Mouse (Mus musculus) heart, postnatal 14 days (tissue): Measurements from ENCODE around the gene Pim2. TPM values are rescaled to one million over a fixed set of nuclear protein-coding genes. Genes with fewer than 3 reads are reported as not detected.
"Not testable (repeated sequence)": the region's sequence is repeated elsewhere in the genome, so short reads cannot be mapped to it uniquely, and the experiment has no call there.

Experiments used
- DNase-seq, 2 experiments: peaks; one replicate each; pipeline ENCODE4 v3.0.0; 2021 to 2022
- intact Hi-C: fragments of 180-260 bp; cut with DNase I; formaldehyde crosslinking; loops from one replicate; pipeline ENCODE4 v1.15.1; 2025
- total RNA-seq, 2 experiments: library from RNA; stranded (reverse); gene quantifications; 2 replicates each; pipeline ENCODE4 v1.2.3; 2021

Gene Pim2
- total RNA-seq, 2 experiments from 2014 or later, result 2.5 to 3.5 TPM

DNA sequence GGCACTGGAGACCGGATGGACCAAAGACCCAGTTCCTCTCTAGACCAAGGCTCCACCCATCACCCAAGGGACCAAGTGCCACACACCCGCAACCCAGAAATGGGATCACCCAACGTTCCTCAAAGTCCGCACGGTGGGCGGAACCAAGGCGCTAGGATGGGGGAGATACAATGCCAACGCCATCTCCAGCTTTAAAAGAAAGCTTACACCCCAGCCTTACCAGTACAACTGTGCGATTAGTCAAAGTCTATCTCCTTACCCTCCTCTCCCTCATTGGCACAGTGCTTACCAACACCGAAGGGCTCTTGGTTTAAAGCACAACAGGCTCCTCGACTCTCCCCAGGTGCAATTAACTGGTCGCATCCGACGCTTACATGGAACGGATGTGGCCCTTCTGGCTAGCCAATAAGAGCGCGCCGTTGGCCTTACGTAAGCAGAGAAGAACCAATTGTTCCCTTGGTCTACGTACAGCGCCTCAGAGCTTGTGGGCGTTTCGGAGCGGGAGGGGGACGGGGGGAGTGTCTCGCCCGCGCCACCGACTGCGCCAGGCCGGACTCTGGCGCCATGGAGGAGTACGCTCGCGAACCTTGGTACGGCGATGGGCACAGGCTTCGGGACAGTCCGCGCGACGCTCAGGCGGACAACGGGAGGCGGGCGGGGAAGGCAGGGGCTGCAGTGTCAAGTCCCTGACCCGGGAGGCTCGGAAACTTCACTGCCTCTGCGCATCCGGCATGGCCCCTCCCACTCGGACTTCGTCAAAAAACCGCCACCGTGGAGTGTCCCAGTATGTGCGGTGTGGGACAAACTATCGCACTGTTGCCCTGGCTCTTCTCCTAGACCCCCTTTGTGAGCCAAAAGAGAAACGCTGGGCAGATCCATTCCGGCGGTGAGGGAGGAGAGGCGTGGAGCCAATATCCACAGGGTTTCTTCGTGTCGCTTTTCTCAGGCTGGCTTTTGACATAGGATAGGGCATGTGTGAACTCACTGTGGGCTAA, 21.1 kb downstream of the Pim2 start, which contains the start of the genes Pqbp1 and Timm17b:
TSS of gene Pqbp1 (minus strand) at position 390 of the 995 bp plus-strand sequence.
TSS of gene Timm17b (plus strand) at position 478 of the 995 bp plus-strand sequence.
- intact Hi-C loops, result no loop called here
- DNase-seq, result peak; percentile 83

DNA sequence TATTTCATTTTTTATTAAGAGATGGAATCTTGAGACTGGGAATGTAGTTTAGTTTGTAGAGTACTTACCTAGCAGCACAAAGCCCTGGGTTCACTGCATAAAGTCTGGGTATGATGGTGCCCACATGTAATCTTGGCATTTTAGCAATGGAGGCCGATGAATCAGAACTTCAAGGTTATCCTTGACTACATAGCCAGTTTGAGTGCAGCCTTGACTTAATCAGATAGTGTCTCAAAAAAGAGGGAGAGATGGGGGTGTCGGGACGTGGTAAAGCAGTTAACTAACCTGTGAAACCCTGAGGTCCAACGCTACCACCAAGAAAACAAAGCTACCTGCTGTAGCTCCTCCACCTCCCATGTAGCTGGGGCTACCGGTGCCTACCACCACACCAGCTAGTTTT, 26.4 kb downstream of the Pim2 start:
- intact Hi-C loops, result loop anchor here (5.0 kb wide), 1 partner anchor 43 kb away; the partner anchor contains the start of gene Hdac6
- no peak for DNase-seq

DNA sequence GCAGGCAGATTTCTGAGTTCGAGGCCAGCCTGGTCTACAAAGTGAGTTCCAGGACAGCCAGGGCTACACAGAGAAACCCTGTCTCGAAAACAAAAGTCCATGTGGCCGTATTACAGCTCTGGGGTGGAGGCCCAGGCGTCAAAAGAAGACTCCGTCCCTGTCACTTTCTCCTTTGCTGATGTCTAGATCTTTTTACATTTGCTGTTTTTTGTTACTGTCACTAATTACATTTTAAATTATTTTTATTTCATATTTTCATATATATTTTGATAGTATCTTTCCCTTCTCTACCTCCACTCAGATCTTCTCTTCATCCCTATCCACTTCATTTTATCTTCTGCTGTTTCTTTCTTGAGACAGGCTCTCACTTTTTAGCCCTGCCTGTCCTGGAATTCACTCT, 29.7 kb downstream of the Pim2 start, which contains the start of gene Gm10491:
TSS of gene Gm10491 (minus strand) at position 101 of the 400 bp plus-strand sequence.
- no peak for DNase-seq
- intact Hi-C loops, result no loop called here

DNA sequence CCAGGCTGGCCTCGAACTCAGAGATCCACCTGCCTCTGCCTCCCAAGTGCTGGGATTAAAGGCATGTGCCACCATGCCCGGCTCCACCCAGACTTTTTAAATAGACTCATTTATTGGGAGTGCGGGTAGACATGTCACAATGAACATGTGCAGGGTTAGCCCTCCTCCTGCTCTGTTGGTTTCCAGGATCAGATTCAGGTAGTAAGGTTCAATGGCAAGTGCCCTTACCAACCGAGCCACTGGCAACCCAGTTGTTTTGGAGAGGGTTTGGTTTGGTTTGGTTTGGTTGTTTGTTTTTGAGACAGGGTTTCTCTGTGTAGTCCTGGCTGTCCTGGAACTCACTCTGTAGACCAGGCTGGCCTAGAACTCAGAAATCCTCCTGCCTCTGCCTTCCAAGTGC, 31.2 kb downstream of the Pim2 start, which contains the start of gene Gm10490:
TSS of gene Gm10490 (plus strand) at position 301 of the 400 bp plus-strand sequence.
- DNase-seq, intact Hi-C loops: not testable (repeated sequence)

DNA sequence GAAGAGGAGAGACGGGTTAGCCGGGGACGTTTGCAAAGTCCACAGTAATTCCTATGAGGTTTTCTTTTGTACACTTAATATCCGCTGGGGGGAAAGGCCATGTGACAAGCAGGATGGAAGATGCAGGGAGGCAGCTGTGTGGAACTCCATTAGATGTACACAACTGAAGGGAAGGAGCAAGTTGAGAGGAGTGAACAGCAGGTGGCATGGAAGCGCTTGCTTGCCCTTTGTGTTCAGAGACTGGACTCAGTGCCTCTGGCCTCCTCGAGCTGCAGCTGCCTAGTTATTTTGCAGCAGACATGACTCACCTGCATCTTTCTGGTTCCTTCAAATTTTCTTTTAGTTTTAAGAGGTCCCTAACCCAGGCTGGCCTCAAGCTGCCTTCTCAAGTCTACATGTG, 32.4 kb downstream of the Pim2 start:
- intact Hi-C loops, result loop anchor here (10.0 kb wide), 1 partner anchor 214 kb away; no protein-coding TSS in a partner anchor
- no peak for DNase-seq

DNA sequence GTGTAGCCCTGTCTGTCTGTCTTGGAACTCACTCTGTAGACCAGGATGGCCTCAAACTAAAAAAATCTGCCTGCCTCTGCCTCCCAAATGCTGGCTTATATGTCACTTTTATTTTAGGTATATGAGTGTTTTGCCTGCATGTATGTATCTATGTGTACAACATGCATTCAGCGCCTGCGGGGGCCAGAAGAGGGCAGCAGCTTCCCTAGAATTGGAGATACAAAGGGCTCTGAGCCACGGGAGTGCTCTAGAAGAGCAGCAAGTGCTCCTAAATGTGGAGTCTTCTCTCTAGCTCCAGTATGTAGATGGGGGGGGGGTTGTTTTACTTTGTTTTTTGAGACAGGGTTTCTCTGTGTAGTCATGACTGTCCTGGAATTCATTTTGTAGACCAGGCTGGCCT, 37.6 kb downstream of the Pim2 start:
- peak in 1 of 2 experiments; percentile 43 for DNase-seq

DNA sequence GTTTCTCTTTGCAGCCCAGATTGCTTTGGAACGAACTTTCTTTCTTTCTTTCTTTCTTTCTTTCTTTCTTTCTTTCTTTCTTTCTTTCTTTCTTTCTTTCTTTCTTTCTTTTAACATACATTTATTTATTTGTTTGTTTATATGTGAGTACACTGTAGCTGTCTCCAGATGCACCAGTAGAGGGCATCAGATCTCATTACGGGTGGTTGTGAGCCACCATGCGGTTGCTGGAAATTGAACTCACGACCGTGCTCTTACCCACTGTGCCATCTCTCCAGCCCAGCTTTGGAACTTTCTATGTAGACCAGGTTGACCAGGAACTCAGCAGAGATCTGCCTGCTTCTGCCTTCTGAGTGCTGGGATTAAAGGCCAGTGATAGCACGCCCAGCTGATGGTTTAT, 39.9 kb downstream of the Pim2 start:
- intact Hi-C loops, result loop anchor here (10.0 kb wide), 1 partner anchor 207 kb away; no protein-coding TSS in a partner anchor
- DNase-seq, result not testable (repeated sequence)

More for the DNA sequence above, 37.6 kb downstream of the Pim2 start:
- intact Hi-C loops, result loop anchor here (10.0 kb wide), 1 partner anchor 209 kb away; no protein-coding TSS in a partner anchor

DNA sequence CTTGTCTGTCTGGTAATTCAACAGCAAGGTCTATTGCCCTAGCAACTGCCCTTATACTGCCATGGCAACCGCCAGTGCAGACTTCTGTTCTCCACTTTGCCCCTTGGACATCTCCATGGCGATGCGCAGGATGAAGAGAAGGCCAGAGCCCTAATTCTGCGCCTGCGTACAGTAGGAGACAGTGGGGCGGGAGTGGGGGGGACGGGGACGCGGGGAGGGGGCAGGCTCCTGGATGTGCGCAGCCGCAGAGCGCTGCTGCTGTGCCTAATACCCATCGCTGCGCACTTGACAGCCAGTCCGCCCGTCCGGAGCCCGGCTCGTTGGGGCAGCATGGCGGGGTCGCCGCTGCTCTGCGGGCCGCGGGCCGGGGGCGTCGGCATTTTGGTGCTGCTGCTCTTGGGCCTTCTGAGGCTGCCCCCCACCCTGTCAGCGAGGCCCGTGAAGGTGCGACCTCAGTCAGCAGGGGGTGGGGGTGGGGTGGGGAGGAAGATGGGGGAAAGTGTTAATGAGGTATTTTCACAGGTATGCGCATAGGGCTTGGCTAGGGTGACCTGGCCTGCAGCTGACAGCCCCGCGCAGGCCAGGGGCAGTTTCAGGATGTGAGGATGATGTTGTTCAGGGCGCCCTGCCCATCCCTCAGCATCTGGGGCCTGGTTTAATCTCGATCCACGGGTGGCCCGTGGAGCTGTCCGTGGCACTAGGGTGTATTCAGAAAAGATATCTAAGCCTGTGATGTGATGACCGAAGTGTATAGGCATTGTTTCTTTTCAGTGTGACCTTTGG, 41.7 kb downstream of the Pim2 start, which contains the start of gene Pcsk1n:
TSS of gene Pcsk1n (plus strand) at position 222 of the 783 bp plus-strand sequence.
- no peak for DNase-seq
- intact Hi-C loops, result loop anchor here (10.0 kb wide), 1 partner anchor 205 kb away; no protein-coding TSS in a partner anchor

DNA sequence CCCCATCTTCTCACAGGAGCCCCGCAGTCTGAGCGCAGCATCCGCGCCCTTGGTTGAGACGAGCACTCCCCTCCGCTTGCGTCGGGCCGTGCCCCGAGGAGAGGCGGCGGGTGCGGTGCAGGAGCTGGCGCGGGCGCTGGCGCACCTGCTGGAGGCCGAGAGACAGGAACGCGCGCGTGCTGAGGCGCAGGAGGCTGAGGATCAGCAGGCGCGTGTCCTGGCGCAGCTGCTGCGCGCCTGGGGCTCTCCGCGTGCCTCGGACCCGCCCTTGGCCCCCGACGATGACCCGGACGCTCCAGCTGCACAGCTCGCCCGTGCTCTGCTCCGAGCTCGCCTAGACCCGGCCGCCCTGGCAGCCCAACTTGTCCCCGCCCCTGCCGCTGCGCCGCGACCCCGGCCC, 44.0 kb downstream of the Pim2 start:
- intact Hi-C loops, result no loop called here

DNA sequence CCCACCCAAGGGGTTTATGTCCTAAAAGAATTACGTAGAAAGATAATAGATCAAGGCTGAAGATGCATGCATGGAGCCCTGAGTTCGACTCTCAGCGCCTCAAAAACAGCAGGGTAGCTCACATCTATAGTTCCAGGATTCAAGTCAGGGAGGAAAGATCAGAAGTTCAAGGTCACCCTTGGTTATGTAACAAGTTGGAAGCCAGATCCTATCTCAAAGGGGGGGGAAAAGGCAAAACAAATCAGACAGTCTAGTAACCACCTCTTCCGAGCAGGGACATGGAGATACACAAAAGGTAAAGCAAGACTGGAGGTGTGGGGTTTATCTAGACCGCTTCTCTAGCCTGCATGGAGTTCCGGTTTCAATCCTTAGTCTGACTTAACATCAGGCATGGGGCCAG, 48.2 kb downstream of the Pim2 start:
- no peak for DNase-seq
- intact Hi-C loops, result no loop called here

More for the DNA sequence above, 44.0 kb downstream of the Pim2 start:
- DNase-seq, result peak; percentile 3 to 5

DNA sequence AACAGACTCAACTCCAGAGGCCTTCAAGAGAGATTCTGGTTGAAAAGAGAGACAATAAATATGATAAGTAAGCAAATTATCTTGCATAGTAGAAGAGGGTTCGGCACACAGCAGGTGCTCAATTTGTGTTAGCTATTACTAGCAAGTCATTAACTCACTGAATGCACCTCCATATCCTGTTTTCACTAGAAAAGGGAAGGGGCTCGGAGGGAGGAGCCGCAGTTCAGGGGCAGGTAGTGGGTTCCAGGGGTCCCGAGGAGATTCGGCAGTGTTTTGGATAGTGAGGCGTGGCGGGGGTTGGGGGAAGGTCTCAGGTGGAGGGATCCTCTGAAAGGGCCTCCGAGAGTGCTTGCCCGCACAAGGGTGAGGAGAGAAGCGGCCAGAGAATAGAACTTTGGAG, 49.1 kb downstream of the Pim2 start:
- no peak for DNase-seq
- intact Hi-C loops, result no loop called here

DNA sequence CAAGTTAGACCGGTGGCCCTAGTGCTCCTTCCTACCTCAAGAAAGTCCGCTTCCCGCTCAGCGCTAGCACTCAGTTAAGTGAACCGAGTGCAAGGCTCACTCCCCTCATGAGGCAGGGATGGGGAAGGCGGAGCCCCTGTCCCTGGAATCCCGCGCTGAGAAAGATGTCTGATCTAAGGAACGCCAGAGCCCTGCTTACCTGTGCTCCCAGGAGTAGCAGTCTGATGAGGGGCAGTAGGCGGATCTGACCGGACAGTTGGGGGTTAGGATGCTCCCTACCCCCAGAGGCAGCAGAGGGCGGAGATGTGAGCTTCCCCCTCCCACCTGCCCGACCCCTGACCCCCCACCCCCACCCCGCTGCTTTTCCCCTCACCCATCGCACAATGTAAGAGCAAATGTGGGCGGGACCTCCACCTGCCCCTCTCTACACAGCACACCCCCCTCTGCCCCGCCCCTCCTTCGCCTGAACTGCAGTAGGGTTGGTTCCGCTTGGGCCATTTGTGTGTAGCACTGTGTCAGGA, 50.3 kb downstream of the Pim2 start, which contains the start of gene Eras:
TSS of gene Eras (minus strand) at position 338 of the 521 bp plus-strand sequence.
- intact Hi-C loops, result no loop called here
- DNase-seq, result no peak

Other genes starting within 250 kb of the Pim2 start
- gene Syp, start 239.8 kb upstream of the Pim2 start, total RNA-seq, result 1 to 10 TPM; 1.4 to 1.8 TPM
- gene Prickle3, start 221.0 kb upstream of the Pim2 start, total RNA-seq, result 10 to 100 TPM; 19.4 to 21.4 TPM
- 10 to 100 TPM; 43.8 to 58.0 TPM for gene Plp2, start 206.9 kb upstream of the Pim2 start, total RNA-seq
- gene Magix, start 197.0 kb upstream of the Pim2 start, total RNA-seq, result 10 to 100 TPM; 18.4 to 21.2 TPM
- gene Gpkow, start 181.1 kb upstream of the Pim2 start, total RNA-seq, result 10 to 100 TPM; 21.4 to 21.5 TPM
- 10 to 100 TPM; 28.8 to 38.3 TPM for gene Wdr45, start 163.9 kb upstream of the Pim2 start, total RNA-seq
- not detected for gene Gm45208, start 156.0 kb upstream of the Pim2 start, total RNA-seq
- 1 to 10 TPM; 7.0 to 8.0 TPM for gene Praf2, start 149.8 kb upstream of the Pim2 start, total RNA-seq
- gene Ccdc120, start 127.4 kb upstream of the Pim2 start, total RNA-seq, result 1 to 10 TPM in 1 of 2 experiments, under 1 TPM in 1; 0.74 to 1.2 TPM
- gene Tfe3, start 115.7 kb upstream of the Pim2 start, total RNA-seq, result 10 to 100 TPM; 14.8 to 19.9 TPM
- gene Gripap1, start 88.5 kb upstream of the Pim2 start, total RNA-seq, result 10 to 100 TPM; 26.1 to 31.7 TPM
- under 1 TPM; 0.39 to 0.45 TPM for gene Kcnd1, start 56.0 kb upstream of the Pim2 start, total RNA-seq
- 10 to 100 TPM; 33.5 to 33.8 TPM for gene Otud5, start 36.9 kb upstream of the Pim2 start, total RNA-seq
- gene Slc35a2, start 5.8 kb downstream of the Pim2 start, total RNA-seq, result 10 to 100 TPM; 14.1 to 14.7 TPM
- 10 to 100 TPM; 22.5 to 26.4 TPM for gene Pqbp1, start 21.0 kb downstream of the Pim2 start, total RNA-seq
- gene Timm17b, start 21.1 kb downstream of the Pim2 start, total RNA-seq, result 10 to 100 TPM; 30.8 to 42.9 TPM
- not detected for gene Gm10491, start 29.6 kb downstream of the Pim2 start, total RNA-seq
- gene Gm10490, start 31.3 kb downstream of the Pim2 start, total RNA-seq, result not detected
- not detected for gene Pcsk1n, start 41.6 kb downstream of the Pim2 start, total RNA-seq
- not detected for gene Eras, start 50.3 kb downstream of the Pim2 start, total RNA-seq
- gene Hdac6, start 69.6 kb downstream of the Pim2 start, total RNA-seq, result 10 to 100 TPM; 13.0 to 14.7 TPM
- not detected for gene Gata1, start 99.8 kb downstream of the Pim2 start, total RNA-seq
- not detected for gene Glod5, start 140.2 kb downstream of the Pim2 start, total RNA-seq
- 1 to 10 TPM; 6.0 to 6.7 TPM for gene Suv39h1, start 196.5 kb downstream of the Pim2 start, total RNA-seq
- gene Was, start 212.2 kb downstream of the Pim2 start, total RNA-seq, result 1 to 10 TPM; 2.7 to 4.0 TPM